Mouse (Mus musculus): ENCODE measurements at regions not wholly inside any gene's neighbourhood (a gene's known extent, or its start where the extent isn't known, plus 50 kb on each side); places are given as distances from the start of the nearest gene placed in this dataset.

DNA sequence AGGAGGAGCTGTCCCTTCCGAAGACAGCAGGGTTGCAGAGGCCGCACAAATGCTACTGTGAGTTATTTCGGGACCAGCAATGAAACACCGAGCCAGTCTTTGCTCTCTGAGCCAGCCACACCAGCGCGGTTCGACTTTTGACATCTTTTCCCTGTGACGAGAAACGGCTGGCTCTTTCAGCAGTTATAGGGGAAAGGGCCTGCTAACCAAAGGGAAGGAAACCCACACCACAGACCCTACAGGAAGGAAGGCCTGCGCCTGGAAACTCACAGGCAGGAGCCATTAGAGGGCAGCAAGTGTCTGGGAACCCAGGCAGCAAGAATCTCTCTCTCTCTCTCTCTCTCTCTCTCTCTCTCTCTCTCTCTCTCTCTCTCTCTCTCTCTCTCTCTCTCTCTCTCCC is 137.6 kb downstream of the Ly86 start:
- peak overlapping the region; percentile 37; the same call in 1 of the 2 replicates for H3K9ac ChIP-seq
- H3K4me1 ChIP-seq (replicated peaks), result peaks cover 27% of the 10 kb centered on the region
- no peaks in the 10 kb centered on the region for H3K27me3 ChIP-seq
- no peaks in the 10 kb centered on the region for H3K36me3 ChIP-seq
- H3K27ac ChIP-seq, result peak overlapping the region; percentile 92
- peak; percentile 70 for ATAC-seq (replicated peaks; ENCODE audit: insufficient number of reproducible peaks, insufficient read depth, low FRiP score, low read depth)
- H3K4me2 ChIP-seq, result peak overlapping the region; percentile 61
- WGBS, result 0% methylated on average over 10 of the region's 10 CpGs
- peak overlapping the region; percentile 21; the same call in 1 of the 2 replicates for H3K4me3 ChIP-seq
- no peaks in the 10 kb centered on the region for H3K9me3 ChIP-seq (replicated peaks)

DNA sequence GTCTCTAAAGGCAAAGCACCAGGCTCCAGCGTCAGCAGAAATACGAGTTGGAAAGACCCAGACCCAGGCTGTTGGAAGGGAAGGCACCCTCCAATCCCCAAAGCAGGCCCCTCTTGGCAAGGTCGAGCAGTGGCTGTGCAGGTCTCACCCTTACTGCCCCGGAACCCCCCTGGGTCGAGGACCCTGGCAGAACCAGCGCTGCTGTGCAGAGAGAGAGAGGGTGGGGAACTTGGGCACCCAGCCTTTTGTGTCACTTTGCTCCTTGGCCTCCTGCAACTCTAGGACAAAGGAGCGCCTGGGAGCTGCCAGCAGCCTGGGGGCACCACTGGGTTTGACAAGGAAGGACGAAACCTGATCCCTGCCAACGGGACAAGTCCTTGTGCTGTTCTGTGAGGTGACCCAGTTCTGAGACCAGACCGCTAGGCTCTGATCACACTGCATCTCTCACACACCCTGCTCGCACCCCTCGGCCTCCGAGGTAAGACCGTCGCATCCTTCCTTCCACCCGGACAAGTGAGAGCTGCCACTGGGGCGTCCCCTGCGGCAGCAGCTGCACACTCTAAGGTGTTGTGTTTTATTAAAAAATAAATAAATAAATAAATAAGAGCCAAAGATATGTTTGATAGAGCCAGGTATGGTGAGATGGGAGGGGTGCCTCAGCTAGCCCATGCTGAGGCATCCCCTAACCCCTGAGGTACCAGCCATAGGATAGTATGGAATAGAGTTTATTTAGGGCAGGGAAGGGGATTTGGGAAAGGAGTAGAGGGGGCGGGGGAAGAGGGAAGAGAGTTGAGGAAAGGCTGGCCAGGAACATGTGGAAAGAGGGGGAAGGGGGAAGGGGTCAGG is 138.2 kb downstream of the Ly86 start:
- Histone ChIP-seq H3K4me3 (peak overlapping the region; percentile 21), H3K4me2 (peak overlapping the region; percentile 61), H3K9me3 (replicated peaks) (no peaks in the 10 kb centered on the region), H3K4me1 (replicated peaks) (peaks cover 21% of the 10 kb centered on the region), H3K36me3 (no peaks in the 10 kb centered on the region), H3K27me3 (no peaks in the 10 kb centered on the region), H3K9ac (peak overlapping the region; percentile 54), H3K27ac (peak overlapping the region; percentile 92)
- ATAC-seq (replicated peaks; ENCODE audit: insufficient number of reproducible peaks, insufficient read depth, low FRiP score, low read depth), result peak; percentile 48
- WGBS, result 22% methylated on average over 19 of the region's 19 CpGs

DNA sequence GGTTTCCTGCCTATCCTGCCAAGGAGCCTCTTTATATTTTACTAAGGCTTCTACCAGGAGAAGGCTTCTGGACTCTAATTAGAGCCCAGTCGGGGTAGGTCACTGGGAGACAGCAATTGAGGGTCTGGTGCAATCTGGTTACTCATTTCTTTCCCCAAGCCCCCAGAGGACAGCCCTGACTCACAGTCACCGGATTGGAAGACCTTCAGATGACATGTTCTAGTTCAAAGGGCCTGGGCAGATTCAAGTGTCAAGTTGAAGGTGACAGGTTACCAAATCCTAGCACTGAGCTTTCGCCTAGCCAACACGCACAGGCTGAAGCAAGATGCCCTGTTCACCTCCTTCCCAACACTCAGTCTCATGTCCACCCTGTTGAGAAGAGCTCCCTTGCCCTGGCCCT is 139.6 kb downstream of the Ly86 start:
- Histone ChIP-seq H3K4me1 (replicated peaks) (peaks cover 20% of the 10 kb centered on the region), H3K4me2 (no peak overlapping the region), H3K9me3 (replicated peaks) (no peaks in the 10 kb centered on the region), H3K9ac (no peak overlapping the region), H3K4me3 (no peak overlapping the region), H3K36me3 (no peaks in the 10 kb centered on the region), H3K27me3 (no peaks in the 10 kb centered on the region), H3K27ac (no peak overlapping the region)
- WGBS, result 79% methylated on average over 4 of the region's 4 CpGs
- ATAC-seq (replicated peaks; ENCODE audit: insufficient number of reproducible peaks, insufficient read depth, low FRiP score, low read depth), result no peak

DNA sequence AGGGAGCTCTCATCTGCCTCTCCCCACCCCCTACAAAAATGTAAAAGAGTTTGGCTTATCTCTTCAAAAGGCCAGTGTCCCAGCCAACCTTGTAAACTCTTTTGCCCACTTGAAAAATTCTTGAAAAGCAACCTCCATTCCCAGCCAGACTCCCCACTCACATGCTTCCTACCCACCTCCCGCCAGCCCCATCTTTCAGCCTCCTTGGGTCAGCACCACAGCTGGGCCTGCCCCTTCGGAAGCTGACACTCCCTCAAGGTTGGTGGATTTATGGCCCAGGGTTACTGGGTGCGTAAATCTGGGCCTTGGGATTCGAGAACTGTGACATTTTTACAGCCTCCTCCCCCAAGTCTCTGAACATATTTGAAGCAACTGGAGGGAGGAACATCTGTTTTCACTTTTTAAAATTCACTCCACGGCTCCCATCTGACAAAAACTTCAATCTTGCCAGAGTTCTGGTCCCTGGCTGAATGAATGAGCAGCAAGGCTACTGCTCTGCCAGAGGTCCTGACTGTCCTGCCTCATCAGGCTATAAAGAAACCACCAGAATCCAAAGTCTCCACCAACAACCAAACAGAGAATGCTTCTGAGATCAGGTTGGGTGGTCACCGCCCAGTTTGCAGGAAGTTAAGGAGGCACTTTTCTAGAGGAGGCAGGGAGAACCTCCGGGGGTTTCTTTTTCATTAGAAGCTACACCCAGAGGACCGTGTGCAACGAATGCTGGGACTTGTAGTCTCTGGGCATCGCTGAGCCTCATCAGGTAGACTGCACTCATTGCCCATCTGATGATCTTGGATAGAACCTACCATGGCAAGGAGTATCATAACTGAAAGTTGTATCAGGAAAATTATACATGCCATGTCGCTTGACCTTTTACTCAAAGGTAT is 147.3 kb downstream of the Ly86 start:
- no peak for ATAC-seq (replicated peaks; ENCODE audit: insufficient number of reproducible peaks, insufficient read depth, low FRiP score, low read depth)
- Histone ChIP-seq H3K4me2 (no peak overlapping the region), H3K4me1 (replicated peaks) (0 out of 2 replicates have a peak, but pooled peaks cover 3% of the 10 kb centered on the region), H3K27me3 (no peaks in the 10 kb centered on the region), H3K9me3 (replicated peaks) (no peaks in the 10 kb centered on the region), H3K4me3 (no peak overlapping the region), H3K36me3 (no peaks in the 10 kb centered on the region), H3K9ac (no peak overlapping the region), H3K27ac (no peak overlapping the region)
- WGBS, result 65% methylated on average over 11 of the region's 11 CpGs

DNA sequence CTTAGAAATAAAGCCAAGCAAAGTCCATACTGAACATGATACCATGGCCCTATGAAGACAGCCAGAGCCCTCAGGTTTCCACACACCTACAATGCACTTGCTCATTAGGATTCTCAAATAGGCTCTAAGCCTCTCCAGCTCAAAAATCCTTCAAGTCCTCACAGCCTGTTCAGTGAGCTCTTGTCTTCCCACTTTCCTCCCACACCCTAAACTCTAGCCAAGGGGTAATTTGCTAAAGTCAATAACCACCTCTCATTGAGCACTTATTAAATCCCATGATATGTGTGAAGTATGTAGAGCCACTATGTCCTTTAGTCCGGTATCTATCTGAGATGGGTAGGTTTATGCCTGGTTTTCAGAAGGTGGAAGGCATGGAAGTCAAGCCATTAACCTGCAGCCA is 148.3 kb downstream of the Ly86 start:
- ATAC-seq (replicated peaks; ENCODE audit: insufficient number of reproducible peaks, insufficient read depth, low FRiP score, low read depth), result no peak
- Histone ChIP-seq H3K9ac (no peak overlapping the region), H3K4me1 (replicated peaks) (0 out of 2 replicates have a peak, but pooled peaks cover 3% of the 10 kb centered on the region), H3K4me2 (no peak overlapping the region), H3K27ac (no peak overlapping the region), H3K36me3 (no peaks in the 10 kb centered on the region), H3K27me3 (no peaks in the 10 kb centered on the region), H3K4me3 (no peak overlapping the region), H3K9me3 (replicated peaks) (no peaks in the 10 kb centered on the region)
- 97% methylated on average over 1 of the region's 1 CpGs for WGBS

DNA sequence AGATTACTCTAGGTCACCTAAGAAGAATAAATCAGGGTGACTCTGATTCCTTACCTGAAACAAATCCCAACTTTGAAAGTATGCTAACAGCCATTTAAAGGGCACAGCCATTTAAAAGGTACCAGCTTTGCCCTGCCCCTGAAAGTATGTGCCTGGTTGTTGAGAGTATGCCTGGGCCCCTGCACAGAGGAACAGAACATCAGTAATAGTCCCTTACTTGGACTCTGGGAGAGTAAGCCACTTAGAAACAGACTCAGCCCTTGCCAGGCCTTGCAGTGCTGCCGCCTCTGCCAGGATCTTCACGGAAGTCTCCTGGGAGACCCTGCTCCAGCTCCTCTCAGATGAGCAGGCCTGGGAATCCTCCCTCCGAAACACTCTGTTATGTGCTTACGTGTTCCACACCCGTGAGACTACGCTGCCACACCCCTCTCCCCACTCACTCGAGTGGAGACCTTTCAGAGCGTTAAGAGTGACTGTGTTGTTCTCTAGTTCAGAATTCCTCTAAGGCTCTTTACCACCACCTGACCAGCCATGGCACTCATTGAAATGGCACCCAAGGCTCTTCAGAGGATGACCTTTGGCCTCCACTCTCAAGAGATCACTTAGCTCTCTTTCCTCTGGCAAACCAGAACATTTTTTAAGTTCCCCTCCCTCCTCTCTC is 150.4 kb downstream of the Ly86 start:
- Histone ChIP-seq H3K36me3 (no peaks in the 10 kb centered on the region), H3K4me2 (no peak overlapping the region), H3K9ac (no peak overlapping the region), H3K9me3 (replicated peaks) (no peaks in the 10 kb centered on the region), H3K27ac (no peak overlapping the region), H3K27me3 (no peaks in the 10 kb centered on the region), H3K4me1 (replicated peaks) (0 out of 2 replicates have a peak, but pooled peaks cover 3% of the 10 kb centered on the region), H3K4me3 (no peak overlapping the region)
- 75% methylated on average over 8 of the region's 8 CpGs for WGBS
- ATAC-seq (replicated peaks; ENCODE audit: insufficient number of reproducible peaks, insufficient read depth, low FRiP score, low read depth), result no peak

DNA sequence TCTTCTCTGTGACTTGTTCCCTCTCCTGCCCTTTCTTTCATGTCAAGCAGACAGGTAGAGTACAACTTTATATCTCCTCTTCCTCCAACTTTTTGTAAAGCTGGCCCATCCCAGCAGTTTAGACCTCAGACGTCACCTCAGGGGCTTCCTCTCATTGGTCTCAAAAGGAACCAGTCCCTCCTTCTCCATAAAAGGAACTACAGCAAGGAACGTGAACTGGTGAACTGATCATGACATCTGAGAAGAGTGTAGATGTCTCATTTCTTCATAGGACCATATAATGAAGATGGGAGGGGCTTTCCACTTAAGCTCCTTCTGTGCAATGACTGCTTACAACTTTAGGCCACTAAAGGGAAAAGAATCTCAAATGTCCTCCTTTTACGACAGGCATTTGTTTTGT is 153.0 kb downstream of the Ly86 start:
- ATAC-seq (replicated peaks; ENCODE audit: insufficient number of reproducible peaks, insufficient read depth, low FRiP score, low read depth), result no peak
- H3K4me2 ChIP-seq, result no peak overlapping the region
- H3K4me1 ChIP-seq (replicated peaks), result no peaks in the 10 kb centered on the region
- no peaks in the 10 kb centered on the region for H3K36me3 ChIP-seq
- 61% methylated on average over 3 of the region's 3 CpGs for WGBS
- H3K27me3 ChIP-seq, result no peaks in the 10 kb centered on the region
- no peak overlapping the region for H3K27ac ChIP-seq
- no peak overlapping the region for H3K9ac ChIP-seq
- no peaks in the 10 kb centered on the region for H3K9me3 ChIP-seq (replicated peaks)
- H3K4me3 ChIP-seq, result no peak overlapping the region

DNA sequence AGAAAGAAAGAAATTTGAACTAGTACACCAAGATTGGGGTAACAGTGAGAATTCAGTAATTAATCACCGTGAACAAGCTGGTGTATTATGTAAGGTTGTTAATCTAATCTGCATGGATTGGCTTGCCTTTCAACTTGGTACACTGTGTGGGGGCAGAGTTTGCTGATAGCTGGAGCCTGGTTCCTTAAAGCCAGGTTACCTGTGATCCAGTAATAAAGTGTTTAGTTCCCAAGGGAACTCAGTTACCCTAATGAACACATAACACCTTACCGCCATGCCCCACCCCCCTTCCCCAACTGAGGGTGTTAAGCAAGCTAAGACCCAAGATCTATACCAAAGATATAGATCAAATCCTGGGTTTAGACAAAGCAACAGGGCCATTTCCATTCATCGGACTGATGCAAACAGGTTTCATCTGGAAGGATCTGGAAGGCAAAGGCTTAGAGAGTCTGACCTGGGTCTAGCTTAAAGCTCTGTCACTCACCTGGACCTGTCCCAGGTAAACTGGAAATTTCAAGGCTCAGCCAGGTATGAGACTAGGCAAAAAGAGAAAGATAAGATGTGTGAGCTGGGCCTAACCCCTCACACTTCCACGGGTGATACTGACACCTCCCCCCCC is 155.8 kb downstream of the Ly86 start:
- no peak overlapping the region for H3K4me3 ChIP-seq
- ATAC-seq (replicated peaks; ENCODE audit: insufficient number of reproducible peaks, insufficient read depth, low FRiP score, low read depth), result no peak
- H3K36me3 ChIP-seq, result no peaks in the 10 kb centered on the region
- H3K4me2 ChIP-seq, result no peak overlapping the region
- no peaks in the 10 kb centered on the region for H3K9me3 ChIP-seq (replicated peaks)
- H3K9ac ChIP-seq, result no peak overlapping the region
- H3K4me1 ChIP-seq (replicated peaks), result peaks cover 14% of the 10 kb centered on the region
- H3K27me3 ChIP-seq, result no peaks in the 10 kb centered on the region
- WGBS, result 58% methylated on average over 4 of the region's 4 CpGs
- no peak overlapping the region for H3K27ac ChIP-seq

DNA sequence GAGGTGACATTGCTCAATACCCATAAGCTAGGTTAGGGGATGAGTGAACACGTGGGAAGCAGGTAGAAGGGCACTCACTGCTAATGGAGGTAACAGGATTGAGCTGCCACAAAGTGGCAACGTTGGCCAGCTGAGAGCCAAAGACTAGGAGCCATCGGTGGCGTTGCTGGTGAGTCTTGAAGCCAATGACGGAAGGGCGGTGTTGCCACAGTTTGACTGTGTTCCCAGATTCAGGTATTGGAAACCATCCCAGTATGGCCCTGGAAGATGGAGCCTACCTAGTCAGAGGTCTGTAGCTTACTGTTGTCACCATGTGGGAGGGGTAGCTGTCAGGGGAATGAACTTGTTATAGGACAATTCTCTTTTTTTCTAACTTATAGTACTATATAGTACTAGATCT is 158.4 kb downstream of the Ly86 start:
- H3K9ac ChIP-seq, result no peak overlapping the region
- peaks cover 35% of the 10 kb centered on the region for H3K4me1 ChIP-seq (replicated peaks)
- H3K27ac ChIP-seq, result no peak overlapping the region
- ATAC-seq (replicated peaks; ENCODE audit: insufficient number of reproducible peaks, insufficient read depth, low FRiP score, low read depth), result no peak
- H3K36me3 ChIP-seq, result no peaks in the 10 kb centered on the region
- no peak overlapping the region for H3K4me3 ChIP-seq
- 91% methylated on average over 6 of the region's 6 CpGs for WGBS
- no peak overlapping the region for H3K4me2 ChIP-seq
- no peaks in the 10 kb centered on the region for H3K27me3 ChIP-seq
- H3K9me3 ChIP-seq (replicated peaks), result no peaks in the 10 kb centered on the region

DNA sequence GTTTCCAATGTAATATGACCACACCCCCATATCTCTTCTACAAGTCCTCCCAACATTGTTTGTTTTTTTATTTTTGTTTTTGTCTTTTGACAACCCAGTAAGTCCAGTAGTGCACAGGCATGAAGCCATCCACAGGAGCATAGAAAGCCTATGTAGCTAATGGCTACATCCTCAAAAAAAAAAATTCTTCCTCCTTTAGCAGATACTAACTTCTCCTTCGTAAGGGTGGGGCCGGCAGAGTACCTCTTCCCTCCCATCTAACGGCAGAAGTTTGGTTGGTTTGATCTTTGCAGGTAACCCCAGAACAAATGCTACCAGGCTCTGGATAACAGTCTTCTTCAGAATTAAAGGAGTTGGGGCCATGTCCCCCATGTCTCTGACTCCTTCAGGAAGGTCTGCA is 158.9 kb downstream of the Ly86 start:
- Histone ChIP-seq H3K9me3 (replicated peaks) (no peaks in the 10 kb centered on the region), H3K36me3 (no peaks in the 10 kb centered on the region), H3K4me1 (replicated peaks) (peaks cover 39% of the 10 kb centered on the region), H3K4me3 (no peak overlapping the region), H3K27ac (0 out of 2 replicates have a peak overlapping the region, but pooled peaks have one; percentile 7), H3K9ac (no peak overlapping the region), H3K4me2 (no peak overlapping the region), H3K27me3 (no peaks in the 10 kb centered on the region)
- no peak for ATAC-seq (replicated peaks; ENCODE audit: insufficient number of reproducible peaks, insufficient read depth, low FRiP score, low read depth)
- WGBS, result 69% methylated on average over 3 of the region's 3 CpGs

DNA sequence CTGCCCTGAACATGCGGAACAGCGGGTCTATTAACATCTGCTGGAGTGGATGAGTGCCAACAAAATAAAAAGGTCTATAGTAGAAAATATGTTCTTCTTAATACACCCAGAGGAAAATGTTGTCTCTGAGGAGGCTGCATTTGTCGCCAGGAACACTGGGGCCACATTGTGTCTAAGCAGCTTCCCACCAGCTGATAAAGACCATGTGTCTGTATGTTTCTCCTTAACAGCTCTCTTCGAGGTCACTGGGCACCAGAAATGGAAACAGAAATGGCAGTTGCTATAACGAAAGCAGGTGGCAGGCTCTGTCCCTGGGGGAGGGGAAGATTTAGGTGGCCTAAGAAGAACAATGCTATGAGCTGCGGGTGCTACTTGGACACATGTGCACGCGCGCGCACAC is 159.4 kb downstream of the Ly86 start:
- no peak overlapping the region for H3K4me2 ChIP-seq
- H3K9ac ChIP-seq, result no peak overlapping the region
- WGBS, result 65% methylated on average over 10 of the region's 10 CpGs
- H3K4me3 ChIP-seq, result no peak overlapping the region
- H3K27me3 ChIP-seq, result no peaks in the 10 kb centered on the region
- no peaks in the 10 kb centered on the region for H3K36me3 ChIP-seq
- H3K4me1 ChIP-seq (replicated peaks), result peaks cover 44% of the 10 kb centered on the region
- no peaks in the 10 kb centered on the region for H3K9me3 ChIP-seq (replicated peaks)
- no peak for ATAC-seq (replicated peaks; ENCODE audit: insufficient number of reproducible peaks, insufficient read depth, low FRiP score, low read depth)
- H3K27ac ChIP-seq, result peak overlapping the region; percentile 7; the same call in 1 of the 2 replicates

All from heart, embryonic 15.5 days (tissue).